Mouse (Mus musculus) embryo, embryonic 11.5 days (tissue): ENCODE measurements around the gene Rai2.

Source experiments
- DNase-seq: peaks from one replicate; pipeline ENCODE4 v3.0.0-alpha.2; 2012; ENCODE audit warnings: low read depth, low spot score

Gene Rai2

DNA sequence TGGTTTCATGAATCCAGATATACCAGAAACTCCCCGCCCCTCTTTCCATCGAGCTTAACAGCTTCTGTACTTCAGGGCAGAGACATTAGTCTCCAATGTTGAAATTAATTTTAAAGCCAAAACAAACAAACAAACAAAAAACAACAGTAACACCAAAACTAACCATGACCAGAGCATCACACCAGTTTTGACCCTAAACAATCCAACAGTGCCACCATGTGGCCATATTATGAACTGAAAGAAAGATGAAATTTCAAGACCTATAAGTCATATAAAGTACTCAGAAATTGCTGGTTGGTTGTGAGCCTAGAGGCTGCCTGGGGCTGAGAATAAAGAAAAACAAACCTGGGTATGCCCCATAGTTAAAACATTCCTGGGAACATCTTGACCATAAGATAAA lies 109.3 kb downstream of the Rai2 start:
- peak; percentile 17 for DNase-seq
